16 mouse cellular contexts compared by ENCODE assay signal in the genomic region with DNA sequence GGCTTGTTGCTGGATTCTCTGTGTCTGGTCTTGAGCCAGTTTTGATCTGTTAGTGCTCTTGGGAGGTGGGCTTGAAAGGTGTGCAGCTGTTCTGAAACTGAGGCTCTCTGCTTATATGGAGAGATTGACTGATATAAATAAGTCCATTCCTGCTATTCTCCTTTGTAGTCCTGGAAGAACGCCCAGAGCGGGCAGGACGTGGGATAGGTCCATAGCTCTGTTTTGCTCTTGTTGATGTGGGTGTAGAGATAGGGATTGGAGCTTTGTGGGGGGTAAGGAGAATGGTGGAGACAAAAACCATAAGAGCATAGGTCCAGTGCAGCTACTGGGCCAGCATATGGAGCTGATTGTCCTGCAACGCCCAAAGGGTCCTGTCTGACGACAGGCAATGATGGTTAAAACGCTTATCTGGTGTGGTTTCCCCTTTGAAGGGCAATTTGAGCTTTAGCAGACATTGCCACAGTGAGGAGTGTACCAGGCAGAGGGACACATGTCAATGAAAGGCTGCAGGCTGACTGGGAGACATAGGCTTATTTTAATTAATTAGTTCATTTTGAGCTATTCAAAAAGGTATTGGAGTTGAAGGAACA. TPM values are rescaled to one million over a fixed set of nuclear protein-coding genes. Genes with fewer than 3 reads are reported as not detected.
DNase-seq lines count a peak whose midpoint lies in the region; ATAC-seq and TF ChIP-seq lines count a peak whose summit lies in the region.
"Had no signal": no experiment of that assay in that cellular context is flagged by ENCODE, and none has a peak within 500 bp of the region (broad histone marks: within the 10 kb centered on the region; RNA-seq: fewer than 3 reads in every experiment).

No protein-coding gene starts in this region.

- 3% methylated on average over 6 of the region's 6 CpGs for WGBS in thymus, adult 2 months
- 64% methylated on average over 6 of the region's 6 CpGs for WGBS in lung, postnatal 0 days
- WGBS in forebrain, embryonic 16.5 days = 78% methylated on average over 6 of the region's 6 CpGs
- 88% methylated on average over 6 of the region's 6 CpGs for WGBS in midbrain, embryonic 15.5 days

- no peak for ATAC-seq in CD4-positive, CD25-positive, alpha-beta regulatory T cell, adult 4 months
- ATAC-seq in lung, postnatal 0 days = no peak
- ATAC-seq in forebrain, embryonic 16.5 days = no peak
- ATAC-seq in midbrain, embryonic 15.5 days (replicated peaks) = no peak
- ATAC-seq: forebrain, embryonic 14.5 days had no signal

- peaks cover 14% of the 10 kb centered on the region for H3K4me1 ChIP-seq in thymus, adult 2 months (replicated peaks; ENCODE audit: control insufficient read depth, insufficient read depth, low read length)
- H3K4me1 ChIP-seq in lung, postnatal 0 days (ENCODE audit: insufficient read depth, low read depth, low read length) = no peaks in the 10 kb centered on the region
- peaks cover 8% of the 10 kb centered on the region for H3K4me1 ChIP-seq in forebrain, embryonic 16.5 days (replicated peaks; ENCODE audit: control insufficient read depth, insufficient read depth, low read length)
- H3K4me1 ChIP-seq in midbrain, embryonic 15.5 days = peaks cover 9% of the 10 kb centered on the region; the same call in 1 of the 2 replicates

- no peaks in the 10 kb centered on the region for H3K9me3 ChIP-seq in lung, postnatal 0 days (ENCODE audit: low read length)
- H3K9me3 ChIP-seq in forebrain, embryonic 16.5 days (ENCODE audit: control insufficient read depth, low read length) = no peaks in the 10 kb centered on the region
- H3K9me3 ChIP-seq in midbrain, embryonic 15.5 days = no peaks in the 10 kb centered on the region
- H3K9me3 ChIP-seq: embryonic facial prominence, embryonic 13.5 days; neural tube, embryonic 15.5 days had no signal

- peak overlapping the region; percentile 39 for H3K4me3 ChIP-seq in thymus, adult 2 months (ENCODE audit: control insufficient read depth, insufficient read depth, low read length)
- no peak overlapping the region for H3K4me3 ChIP-seq in lung, postnatal 0 days (ENCODE audit: low read depth, low read length)
- H3K4me3 ChIP-seq in forebrain, embryonic 16.5 days (replicated peaks; ENCODE audit: low read length) = no peak overlapping the region
- H3K4me3 ChIP-seq in midbrain, embryonic 15.5 days = no peak overlapping the region
- H3K4me3 ChIP-seq: embryonic facial prominence, embryonic 13.5 days; neural tube, embryonic 15.5 days had no signal

- H3K27ac ChIP-seq in thymus, adult 2 months (ENCODE audit: control insufficient read depth, insufficient read depth, low read length) = peak overlapping the region; percentile 32; the same call in 1 of the 2 replicates
- H3K27ac ChIP-seq in lung, postnatal 0 days (ENCODE audit: low read length) = peak overlapping the region; percentile 62; the same call in 1 of the 2 replicates
- no peak overlapping the region for H3K27ac ChIP-seq in forebrain, embryonic 16.5 days (ENCODE audit: low read length)
- H3K27ac ChIP-seq in midbrain, embryonic 15.5 days = no peak overlapping the region
- H3K27ac ChIP-seq: embryonic facial prominence, embryonic 13.5 days; neural tube, embryonic 15.5 days had no signal

- H3K9ac ChIP-seq in lung, postnatal 0 days (replicated peaks; ENCODE audit: low read depth) = no peak overlapping the region
- H3K9ac ChIP-seq in forebrain, embryonic 16.5 days (replicated peaks; ENCODE audit: low read depth, low read length) = no peak overlapping the region
- no peak overlapping the region for H3K9ac ChIP-seq in midbrain, embryonic 15.5 days
- H3K9ac ChIP-seq: embryonic facial prominence, embryonic 13.5 days; neural tube, embryonic 15.5 days had no signal

- peak overlapping the region; percentile 33 for H3K4me2 ChIP-seq in lung, postnatal 0 days (replicated peaks; ENCODE audit: low read depth, low read length)
- no peak overlapping the region for H3K4me2 ChIP-seq in forebrain, embryonic 16.5 days (ENCODE audit: low read length)
- H3K4me2 ChIP-seq in midbrain, embryonic 15.5 days = no peak overlapping the region
- H3K4me2 ChIP-seq: embryonic facial prominence, embryonic 13.5 days; neural tube, embryonic 15.5 days had no signal

- no peak for TF ChIP-seq CTCF in thymus, adult 2 months (IDR thresholded peaks at IDR 0.05; ENCODE audit: borderline replicate concordance, control insufficient read depth, extremely low read depth, insufficient read depth, low read length, poor library complexity)
- no peak for TF ChIP-seq CTCF in lung, postnatal 0 days (IDR thresholded peaks at IDR 0.05)

- H3K27me3 ChIP-seq in thymus, adult 2 months (ENCODE audit: control insufficient read depth, insufficient read depth, low read length) = no peaks in the 10 kb centered on the region
- no peaks in the 10 kb centered on the region; the same call in 1 of the 2 replicates for H3K27me3 ChIP-seq in lung, postnatal 0 days (replicated peaks; ENCODE audit: insufficient read depth, low read length)
- H3K27me3 ChIP-seq in splenic B cell, adult 2 months (ENCODE audit: control insufficient read depth, insufficient read depth, low read length, poor library complexity, severe bottlenecking) = no peaks in the 10 kb centered on the region
- H3K27me3 ChIP-seq in forebrain, embryonic 16.5 days (replicated peaks; ENCODE audit: control insufficient read depth, insufficient read depth, low read length) = peaks cover 2% of the 10 kb centered on the region; the same call in 1 of the 2 replicates
- peaks cover under 1% of the 10 kb centered on the region; the same call in 1 of the 2 replicates for H3K27me3 ChIP-seq in midbrain, embryonic 15.5 days (replicated peaks)

- TF ChIP-seq POLR2A in thymus, adult 2 months (IDR thresholded peaks at IDR 0.05; ENCODE audit: control insufficient read depth, extremely low read depth, insufficient read depth, low read length, poor library complexity) = no peak

- peak; percentile 29 for DNase-seq in CD4-positive, CD25-positive, alpha-beta regulatory T cell, adult 2 months (ENCODE audit: low read depth, low spot score)
- DNase-seq in thymus, adult 2 months = no peak
- DNase-seq in thymus, postnatal 25 days = no peak
- peak; percentile 32 for DNase-seq in lung, postnatal 0 days (ENCODE audit: low spot score)
- DNase-seq in splenic B cell, adult 2 months (ENCODE audit: low read depth, low spot score) = peak; percentile 16
- DNase-seq: adrenal gland, postnatal 25 days; cerebellum, postnatal 14 days; left cerebral cortex, postnatal 4 days; midbrain, embryonic 14.5 days; right cerebral cortex, postnatal 14 days had no signal

- H3K36me3 ChIP-seq in thymus, adult 2 months (ENCODE audit: control insufficient read depth, insufficient read depth, low read length) = no peaks in the 10 kb centered on the region
- no peaks in the 10 kb centered on the region for H3K36me3 ChIP-seq in lung, postnatal 0 days (ENCODE audit: insufficient read depth, low read length)
- peaks cover 2% of the 10 kb centered on the region; the same call in 1 of the 2 replicates for H3K36me3 ChIP-seq in splenic B cell, adult 2 months (ENCODE audit: control insufficient read depth, insufficient read depth, low read length, poor library complexity, severe bottlenecking)
- H3K36me3 ChIP-seq in forebrain, embryonic 16.5 days (ENCODE audit: control insufficient read depth, insufficient read depth) = no peaks in the 10 kb centered on the region
- no peaks in the 10 kb centered on the region for H3K36me3 ChIP-seq in midbrain, embryonic 15.5 days (replicated peaks)
- H3K36me3 ChIP-seq: embryonic facial prominence, embryonic 13.5 days; neural tube, embryonic 15.5 days had no signal

- no peak for TF ChIP-seq EP300 in lung, postnatal 0 days (IDR thresholded peaks at IDR 0.05)

RNA-seq across cellular contexts. Expression of gene Tnfrsf13b, which starts 16.5 kb away (rescaled TPM):
- 10 to 100 TPM; 77.2 to 97.2 TPM for polyA plus RNA-seq in CD4-positive, CD25-positive, alpha-beta regulatory T cell, adult 4 months (2017; shearing (Covaris generic))
- polyA plus RNA-seq in thymus, adult 2 months (2012; rRNA removed) = 134 and 160 TPM in 2 replicates
- polyA plus RNA-seq in lung, postnatal 0 days (2015; fragmentation: Nextera tagmentation; extraction: Ambion mirVana) = 8.5 and 10.8 TPM in 2 replicates
- 0.57 and 1.1 TPM in 2 replicates for polyA plus RNA-seq in forebrain, embryonic 16.5 days (2015; fragmentation: Nextera tagmentation; extraction: Ambion mirVana)
- 0.57 and 1.1 TPM in 2 replicates for polyA plus RNA-seq in midbrain, embryonic 15.5 days (2015; fragmentation: Nextera tagmentation; extraction: Ambion mirVana)

RNA-seq across cellular contexts. Expression of gene Usp22, which starts 31.8 kb away (rescaled TPM):
- polyA plus RNA-seq in CD4-positive, CD25-positive, alpha-beta regulatory T cell, adult 4 months (2017; shearing (Covaris generic)) = 10 to 100 TPM; 11.3 to 13.1 TPM
- 57.5 and 68.6 TPM in 2 replicates for polyA plus RNA-seq in thymus, adult 2 months (2012; rRNA removed)
- polyA plus RNA-seq in lung, postnatal 0 days (2015; fragmentation: Nextera tagmentation; extraction: Ambion mirVana) = 38.4 and 39.9 TPM in 2 replicates
- polyA plus RNA-seq in forebrain, embryonic 16.5 days (2015; fragmentation: Nextera tagmentation; extraction: Ambion mirVana) = 479 and 501 TPM in 2 replicates
- polyA plus RNA-seq in midbrain, embryonic 15.5 days (2015; fragmentation: Nextera tagmentation; extraction: Ambion mirVana) = 442 and 456 TPM in 2 replicates

Comparison
In these comparisons a context has a peak if more than half of its experiments do, and no peak if none do; other contexts are left out.
1. DNase-seq: peak in CD4-positive, CD25-positive, alpha-beta regulatory T cell, adult 2 months (single experiment), lung, postnatal 0 days (single experiment) and splenic B cell, adult 2 months (single experiment); none in thymus, adult 2 months (single experiment) and thymus, postnatal 25 days (single experiment).
2. H3K27ac ChIP-seq: peak in thymus, adult 2 months (single experiment) and lung, postnatal 0 days (single experiment); none in forebrain, embryonic 16.5 days (single experiment) and midbrain, embryonic 15.5 days (single experiment).